Mouse (Mus musculus) T-helper 1 cell (primary cell): ENCODE measurements around the gene Gm904.
"Not testable (repeated sequence)": the region's sequence is repeated elsewhere in the genome, so short reads cannot be mapped to it uniquely, and the experiment has no call there.

Source experiments
- in situ Hi-C: fragments of 300-600 bp; cut with MboI, MseI; formaldehyde crosslinking; loops from one replicate; pipeline ENCODE4 v1.15.1; 2025; ENCODE audit warnings: high pct_unique_total_duplicates

Gene Gm904

DNA sequence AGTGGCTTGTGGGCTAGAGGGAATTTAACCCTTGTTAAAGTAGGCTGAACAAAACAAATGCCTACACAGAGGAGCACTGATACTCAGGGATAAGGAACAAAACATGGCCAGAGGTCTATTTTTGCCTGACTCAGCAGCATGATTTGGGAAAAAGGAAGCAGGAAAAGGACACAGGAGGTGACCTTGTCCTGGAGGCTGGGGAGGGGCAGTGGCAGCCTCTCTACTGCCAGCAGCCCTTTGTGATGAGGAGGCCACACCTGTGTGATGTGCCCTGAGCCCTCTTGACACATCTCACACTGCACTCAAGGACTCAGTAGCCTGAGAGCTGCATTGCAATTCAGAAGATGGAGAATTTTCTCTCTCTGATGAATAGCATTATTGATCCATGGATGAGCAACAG lies at the start of gene Gm904:
Gene Gm904, plus strand, starts transcription at position 301 of the 400 bp plus-strand sequence.
- in situ Hi-C loops: not testable (repeated sequence)

DNA sequence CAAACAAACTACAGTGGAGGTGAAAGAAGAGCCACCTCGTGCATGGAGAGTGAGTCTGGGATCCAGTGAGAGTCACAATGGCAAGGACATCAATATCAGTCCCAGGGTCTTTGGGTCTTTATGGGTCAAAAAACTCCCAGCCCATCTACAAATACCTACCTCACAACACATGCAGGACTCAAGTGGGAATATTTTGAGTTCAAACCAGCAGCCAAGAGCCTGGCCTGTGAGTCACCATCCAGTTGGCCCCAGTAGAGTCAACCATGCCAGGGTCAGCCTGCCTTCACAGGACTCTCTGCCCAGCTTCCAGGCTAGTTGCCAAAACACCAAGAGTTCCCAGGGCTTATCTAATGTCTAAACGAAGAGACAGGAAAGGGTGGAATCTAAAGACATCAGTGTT lies 5.7 kb downstream of the Gm904 start:
- in situ Hi-C loops: not testable (repeated sequence)
